Mouse (Mus musculus) c-Kit-positive CD71-negative TER-119-negative erythroid progenitor cells, embryonic 14.5 days (primary cell): ENCODE data around the gene Acss1.

Experiments used
- DNase-seq: peaks from one replicate; pipeline ENCODE4 v3.0.0-alpha.2; 2013; ENCODE audit warnings: low read depth

Gene Acss1

GRCm38 (mm10) chr2:150665534-150666451 lies 2.5 kb downstream of the Acss1 start:
- DNase-seq: no peak

- DNase-seq: no peak
These were observed 3.3 kb downstream of the Acss1 start for GRCm38 (mm10) chr2:150665006-150665405.

DNA sequence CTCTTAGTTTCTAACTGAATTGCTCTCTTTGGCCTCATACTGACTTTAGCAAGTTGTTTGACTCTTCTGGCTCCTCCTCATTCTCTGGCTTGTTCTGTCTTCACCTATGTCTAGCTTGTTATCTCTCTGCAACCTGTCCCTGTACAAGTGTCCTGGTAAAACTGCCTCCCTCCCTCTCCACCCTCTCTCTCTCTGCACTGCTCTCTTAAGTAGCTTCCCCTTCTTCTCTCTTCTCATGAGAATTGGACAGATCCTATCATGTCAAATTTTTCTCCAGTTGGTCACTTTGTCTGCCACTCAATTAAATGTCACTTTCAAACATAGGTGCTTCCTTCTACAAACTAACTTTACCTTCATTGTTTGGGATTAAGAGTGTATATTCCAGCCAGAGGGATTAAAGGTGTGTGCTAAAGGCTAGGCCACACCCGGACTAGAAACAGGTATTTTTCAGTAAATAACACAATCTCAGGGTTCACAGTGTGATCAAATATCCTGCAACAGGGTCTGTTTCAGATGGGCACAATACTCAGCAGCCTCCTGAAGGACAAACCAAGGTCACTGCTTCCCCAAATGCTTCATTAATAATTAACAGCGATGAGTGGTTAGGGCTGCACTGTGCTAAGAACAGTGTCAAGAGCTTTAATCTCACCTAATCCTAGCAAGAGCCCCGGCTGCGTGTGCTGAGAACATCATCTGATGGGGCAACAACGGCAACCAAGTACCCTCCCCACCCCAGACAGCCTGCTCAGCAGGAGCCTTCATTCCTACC lies 4.0 kb downstream of the Acss1 start:
- no peak for DNase-seq

GRCm38 (mm10) chr2:150663255-150663654 lies 5.0 kb downstream of the Acss1 start:
- DNase-seq: no peak

DNA sequence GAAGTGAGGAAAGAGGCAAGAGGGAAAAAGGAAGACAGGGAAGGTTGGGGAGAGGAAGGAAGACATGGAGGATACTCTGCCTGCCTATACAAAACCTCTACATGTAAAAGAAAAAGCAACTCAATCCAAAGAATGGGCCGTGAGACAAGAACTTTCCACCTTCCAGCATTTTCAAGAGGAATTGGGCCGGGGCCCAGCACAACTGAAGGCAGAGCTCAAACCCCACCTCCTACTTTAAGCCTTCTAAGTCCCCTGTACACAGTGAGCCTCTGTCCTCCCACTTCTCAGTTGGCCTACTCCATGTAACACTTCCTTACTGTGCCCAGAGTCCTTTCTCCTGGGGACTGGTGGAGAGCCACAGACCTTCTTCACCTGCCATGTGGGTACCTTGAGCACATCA lies 6.3 kb downstream of the Acss1 start:
- DNase-seq: no peak

GRCm38 (mm10) chr2:150660668-150661451 lies 7.4 kb downstream of the Acss1 start:
- no peak for DNase-seq

DNA sequence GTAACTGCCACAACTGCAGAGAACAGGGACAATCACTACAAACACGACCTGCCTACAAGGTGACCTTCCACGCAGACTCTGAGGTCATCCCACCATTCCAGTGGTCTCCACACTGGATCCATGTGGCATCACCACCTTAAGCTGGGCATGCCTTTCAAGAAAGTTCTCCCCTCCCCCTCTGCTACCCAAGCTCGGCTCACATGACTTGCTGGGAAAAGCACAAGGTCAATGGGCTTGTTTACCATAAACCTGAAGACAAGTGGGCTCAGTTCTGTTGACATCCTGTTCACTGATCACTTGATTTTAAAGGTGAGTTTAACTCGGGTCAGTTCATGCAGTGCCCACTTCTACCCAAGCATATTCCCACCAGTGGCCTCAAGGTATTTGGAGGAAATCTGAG lies 8.3 kb downstream of the Acss1 start:
- no peak for DNase-seq

DNA sequence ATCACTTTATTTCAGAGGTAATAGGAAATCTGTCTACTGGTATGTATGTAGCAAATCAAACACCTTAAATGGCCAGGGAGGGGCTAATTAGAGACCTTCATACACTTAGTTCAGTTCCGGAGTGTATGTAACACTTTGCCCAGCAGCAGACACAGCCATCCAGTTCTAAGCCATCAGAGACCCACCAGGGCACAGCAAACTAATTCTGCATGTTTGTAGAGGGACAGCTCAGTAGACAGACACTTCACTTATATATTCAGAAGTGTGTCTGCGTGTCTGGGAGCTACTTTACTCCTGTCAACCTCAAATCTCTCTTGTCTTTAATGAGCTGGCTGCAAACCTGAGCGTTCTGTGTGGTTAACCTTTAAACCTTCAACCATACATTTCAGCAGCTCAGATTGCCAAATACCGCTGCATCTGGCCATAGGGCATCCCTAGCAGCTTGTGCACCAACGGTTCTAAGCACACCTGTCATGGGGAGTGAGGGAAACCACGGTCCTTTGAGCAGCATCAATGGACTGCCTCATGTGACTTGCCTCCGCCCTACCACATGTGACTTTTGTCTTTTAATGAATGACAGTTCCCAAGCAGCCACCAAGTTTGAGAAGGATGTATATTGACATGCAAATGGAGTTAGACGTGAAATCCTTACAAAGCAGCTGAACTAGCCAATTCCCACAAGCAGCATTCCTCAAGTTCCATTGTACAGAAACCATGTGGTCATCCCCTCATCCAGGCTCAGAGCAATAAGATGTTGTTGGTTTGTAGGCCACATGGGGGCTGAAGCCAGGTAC lies 11.1 kb downstream of the Acss1 start:
- DNase-seq: no peak

- no peak for DNase-seq
These were observed 12.2 kb downstream of the Acss1 start for GRCm38 (mm10) chr2:150656112-150656511.

GRCm38 (mm10) chr2:150655290-150655689 lies 13.0 kb downstream of the Acss1 start:
- no peak for DNase-seq

DNA sequence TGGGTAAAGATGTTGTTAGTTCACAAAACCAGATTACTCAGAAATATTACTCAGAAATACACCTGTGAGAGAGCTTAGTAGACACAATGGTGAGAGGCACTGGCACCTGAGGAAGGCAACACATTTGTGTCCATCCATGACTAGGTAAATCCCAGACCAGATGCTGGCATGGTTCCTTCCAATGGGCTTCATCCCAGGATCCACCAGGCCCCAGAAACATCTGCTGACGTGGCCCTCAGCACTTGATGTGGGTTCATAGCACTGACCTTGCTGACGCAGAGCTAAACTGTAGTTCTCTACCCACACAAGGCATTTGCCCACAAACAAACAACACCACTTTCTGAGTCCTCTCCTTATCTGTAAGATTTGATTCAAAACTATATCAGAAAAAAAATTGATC lies 13.5 kb downstream of the Acss1 start:
- DNase-seq: no peak

GRCm38 (mm10) chr2:150651366-150651765 lies 16.9 kb downstream of the Acss1 start:
- DNase-seq: no peak

GRCm38 (mm10) chr2:150650511-150651074 lies 17.7 kb downstream of the Acss1 start:
- DNase-seq: no peak

DNA sequence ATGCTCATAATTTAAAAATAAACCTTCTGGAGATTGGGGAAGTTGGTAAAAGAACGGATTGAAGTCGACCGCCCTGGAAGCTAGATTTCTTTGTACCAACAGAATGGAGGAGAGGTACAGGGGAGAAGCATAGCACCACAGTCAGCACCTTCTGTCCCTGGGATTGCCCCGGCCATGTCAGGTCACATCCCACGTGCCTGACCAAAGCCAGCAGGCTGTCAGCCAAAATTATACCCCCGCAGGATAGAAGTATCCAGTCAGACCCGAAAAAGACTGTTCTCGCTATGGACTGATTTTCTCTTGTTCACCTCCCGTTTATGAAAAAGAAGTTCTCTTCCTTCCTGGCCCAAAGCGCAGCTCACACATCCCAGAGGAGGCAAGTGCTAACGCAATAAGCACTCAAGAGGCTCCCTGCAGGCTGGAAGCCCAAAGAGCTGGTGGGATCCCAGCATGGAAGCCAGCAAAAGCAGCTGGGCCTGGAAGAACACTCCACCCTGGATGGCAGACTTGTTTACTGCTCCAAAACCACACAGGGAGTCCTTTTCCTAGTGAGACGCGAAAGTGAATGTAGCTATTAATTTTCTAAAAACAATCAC lies 19.9 kb downstream of the Acss1 start:
- no peak for DNase-seq

DNA sequence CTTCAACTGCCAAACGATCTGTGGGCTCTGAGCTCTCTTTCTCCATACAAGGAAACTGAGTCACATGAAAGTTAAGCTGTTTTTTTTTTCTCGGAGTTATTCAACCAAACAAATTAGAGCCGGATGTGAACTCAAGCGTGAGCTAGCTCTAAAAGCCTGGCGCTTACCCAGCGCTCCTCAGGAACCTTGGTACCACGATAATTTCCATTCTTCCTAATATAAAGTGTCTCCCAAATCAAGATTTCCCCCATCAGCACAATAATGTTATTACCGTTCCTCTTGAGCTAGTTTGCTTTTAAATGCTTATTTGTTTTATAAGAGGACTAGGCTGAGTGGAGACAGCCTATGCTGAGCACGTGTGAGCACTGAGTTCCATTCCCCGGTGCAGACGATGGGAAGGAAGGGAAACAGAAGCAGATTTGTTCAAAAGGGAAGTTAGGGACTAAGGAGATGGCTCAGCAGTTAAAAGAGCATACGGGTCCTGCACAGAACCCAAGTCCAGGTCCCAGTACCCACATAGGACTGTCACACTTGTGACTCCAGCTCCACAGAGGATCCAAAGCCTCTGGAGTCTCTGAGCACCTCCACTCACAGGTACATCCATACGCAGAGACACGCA lies 20.5 kb downstream of the Acss1 start:
- no peak for DNase-seq

DNA sequence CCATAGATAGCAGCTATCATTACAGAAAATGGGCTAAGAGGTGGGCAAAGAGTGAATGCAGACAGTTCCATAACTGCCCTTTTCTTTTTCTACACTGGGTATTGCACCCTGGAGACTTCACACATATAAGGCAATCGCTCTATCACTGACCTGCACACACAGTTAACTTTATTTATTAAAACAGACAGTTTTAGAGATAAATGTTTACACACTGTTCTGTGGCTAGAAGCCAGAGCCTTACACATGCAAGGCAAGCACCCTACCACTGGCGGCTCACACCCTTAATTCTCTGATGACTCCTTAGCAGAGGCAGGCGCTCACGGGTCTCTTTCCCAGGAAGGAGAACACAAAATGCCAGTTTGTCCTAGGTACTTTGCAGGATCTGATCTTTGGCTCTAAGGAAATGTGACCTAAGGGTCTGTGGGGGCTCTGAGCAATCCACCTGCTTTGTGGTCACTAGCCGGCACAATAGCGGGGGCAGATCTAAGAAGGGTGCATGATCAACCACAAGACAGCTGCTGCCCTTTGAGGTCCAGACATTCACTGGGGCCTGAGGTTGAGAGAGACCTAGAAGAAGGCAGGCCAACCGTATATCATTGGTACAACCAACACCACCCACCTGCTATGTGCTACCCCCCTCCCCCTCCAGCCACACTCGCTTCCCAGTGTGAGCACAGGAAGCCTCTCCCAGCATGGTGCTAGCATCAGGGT lies 21.7 kb downstream of the Acss1 start:
- DNase-seq: no peak

- no peak for DNase-seq
These were observed 23.1 kb downstream of the Acss1 start for GRCm38 (mm10) chr2:150645225-150645624.

GRCm38 (mm10) chr2:150643726-150644415 lies 24.4 kb downstream of the Acss1 start:
- no peak for DNase-seq

GRCm38 (mm10) chr2:150643166-150643565 lies 25.1 kb downstream of the Acss1 start:
- no peak for DNase-seq
